Mouse (Mus musculus): Measurements from ENCODE around the gene Mbip.

Mbip gene

GRCm38 (mm10) chr12:56288548-56288947 lies 57.1 kb downstream of the Mbip start:
- no peak for DNase-seq

GRCm38 (mm10) chr12:56286828-56287227 lies 58.9 kb downstream of the Mbip start:
- DNase-seq = no peak

GRCm38 (mm10) chr12:56284210-56284609 lies 61.5 kb downstream of the Mbip start:
- DNase-seq = no peak

- no peak for DNase-seq
Observed at GRCm38 (mm10) chr12:56281649-56282048, 64.0 kb downstream of the Mbip start.
